Mouse (Mus musculus): ENCODE data around the gene Nhp2. TPM values are rescaled to one million over a fixed set of nuclear protein-coding genes. Genes with fewer than 3 reads are reported as not detected.
"Not testable (repeated sequence)": the region's sequence is repeated elsewhere in the genome, so short reads cannot be mapped to it uniquely, and the experiment has no call there.

The Nhp2 gene
- total RNA-seq, 2 experiments from 2014 or later = 50.5 to 52.6 TPM

GRCm38 (mm10) chr11:51633200-51633599 lies 13.7 kb downstream of the Nhp2 start:
- not testable (repeated sequence) for ATAC-seq (ENCODE audit: poor library complexity, severe bottlenecking)

GRCm38 (mm10) chr11:51633721-51634120 lies 14.2 kb downstream of the Nhp2 start:
- ATAC-seq (ENCODE audit: poor library complexity, severe bottlenecking) = no peak

GRCm38 (mm10) chr11:51635127-51635524 lies 15.6 kb downstream of the Nhp2 start:
- no peak for ATAC-seq (ENCODE audit: poor library complexity, severe bottlenecking)

- peak; percentile 73 for ATAC-seq (ENCODE audit: poor library complexity, severe bottlenecking)
These were observed 16.2 kb downstream of the Nhp2 start, which contains the start of gene Rmnd5b for GRCm38 (mm10) chr11:51635525-51636322. Gene Rmnd5b, minus strand, starts transcription at chr11:51635896.

- ATAC-seq (ENCODE audit: poor library complexity, severe bottlenecking) = peak; percentile 53
These were observed 16.8 kb downstream of the Nhp2 start for GRCm38 (mm10) chr11:51636323-51636684.

- ATAC-seq (ENCODE audit: poor library complexity, severe bottlenecking) = peak; percentile 78
These were observed 18.5 kb downstream of the Nhp2 start for GRCm38 (mm10) chr11:51637971-51638414.

- ATAC-seq (ENCODE audit: poor library complexity, severe bottlenecking) = no peak
These were observed 19.0 kb downstream of the Nhp2 start for GRCm38 (mm10) chr11:51638497-51638896.

GRCm38 (mm10) chr11:51640748-51641147 lies 21.2 kb downstream of the Nhp2 start:
- no peak for ATAC-seq (ENCODE audit: poor library complexity, severe bottlenecking)

- ATAC-seq (ENCODE audit: poor library complexity, severe bottlenecking) = no peak
These were observed 23.7 kb downstream of the Nhp2 start for GRCm38 (mm10) chr11:51643202-51643601.

- peak; percentile 37 for ATAC-seq (ENCODE audit: poor library complexity, severe bottlenecking)
These were observed 24.2 kb downstream of the Nhp2 start for GRCm38 (mm10) chr11:51643761-51644160.

- peak; percentile 91 for ATAC-seq (ENCODE audit: poor library complexity, severe bottlenecking)
These were observed 24.7 kb downstream of the Nhp2 start for GRCm38 (mm10) chr11:51644217-51644616.

GRCm38 (mm10) chr11:51645293-51645692 lies 25.8 kb downstream of the Nhp2 start:
- no peak for ATAC-seq (ENCODE audit: poor library complexity, severe bottlenecking)

- ATAC-seq (ENCODE audit: poor library complexity, severe bottlenecking) = no peak
These were observed 26.7 kb downstream of the Nhp2 start for GRCm38 (mm10) chr11:51646245-51646644.

- ATAC-seq (ENCODE audit: poor library complexity, severe bottlenecking) = no peak
These were observed 27.5 kb downstream of the Nhp2 start for GRCm38 (mm10) chr11:51646751-51647667.

GRCm38 (mm10) chr11:51648566-51648965 lies 29.0 kb downstream of the Nhp2 start:
- ATAC-seq (ENCODE audit: poor library complexity, severe bottlenecking) = no peak

GRCm38 (mm10) chr11:51649111-51649888 lies 29.8 kb downstream of the Nhp2 start:
- no peak for ATAC-seq (ENCODE audit: poor library complexity, severe bottlenecking)

GRCm38 (mm10) chr11:51649889-51650199 lies 30.3 kb downstream of the Nhp2 start:
- peak; percentile 45; the same call in 1 of the 2 replicates for ATAC-seq (ENCODE audit: poor library complexity, severe bottlenecking)

- ATAC-seq (ENCODE audit: poor library complexity, severe bottlenecking) = peak; percentile 15; the same call in 1 of the 2 replicates
These were observed 30.7 kb downstream of the Nhp2 start for GRCm38 (mm10) chr11:51650261-51650660.

GRCm38 (mm10) chr11:51650691-51651515 lies 31.4 kb downstream of the Nhp2 start, which contains the start of the genes N4bp3 and D930048N14Rik:
Gene N4bp3, minus strand, starts transcription at chr11:51650842.
Gene D930048N14Rik, plus strand, starts transcription at chr11:51650954.
- ATAC-seq (ENCODE audit: poor library complexity, severe bottlenecking) = peak; percentile 80
